Mouse (Mus musculus) megakaryocyte, embryonic 14.5 days (primary cell): ENCODE results near the gene Cldn34b2.

Experiments used
- FLI1 ChIP-seq: IDR thresholded peaks from 2 replicates; pipeline ENCODE4 v1.6.1; 2012; ENCODE audit warnings: low read length, inconsistent platforms, mixed read lengths
- GATA1 ChIP-seq: IDR thresholded peaks from 3 replicates; pipeline ENCODE4 v1.6.1; 2012; ENCODE audit warnings: mixed read lengths, low read length, inconsistent platforms, borderline replicate concordance

DNA sequence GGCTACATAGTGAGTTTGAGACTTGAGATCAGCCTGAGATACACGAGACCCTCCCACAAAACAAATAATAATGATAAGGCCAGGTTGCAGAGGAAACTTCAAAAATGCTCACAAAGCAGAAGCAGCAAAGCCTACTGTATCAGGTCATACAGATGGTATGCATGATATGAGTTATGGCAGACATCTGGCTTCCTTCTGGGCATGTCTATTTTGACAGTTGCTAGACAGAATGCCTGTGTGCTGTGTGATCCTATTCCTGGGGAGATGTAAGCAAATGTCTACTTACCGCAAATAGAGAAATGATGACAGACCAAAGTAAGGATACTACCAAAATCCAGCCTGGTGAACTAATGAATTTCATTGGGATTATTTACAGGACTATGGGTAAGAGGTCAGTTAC, 38.1 kb upstream of the Cldn34b2 start:
- TF ChIP-seq GATA1 (no peak), FLI1 (no peak)
